Mouse (Mus musculus) thymus, postnatal 0 days (tissue): Measurements from ENCODE around the gene Cobl. TPM values are rescaled to one million over a fixed set of nuclear protein-coding genes. Genes with fewer than 3 reads are reported as not detected.
A peak's percentile ranks its signal among the peaks of the same experiment; 100 is the strongest.

ENCODE experiments used
- DNase-seq: peaks from one replicate; pipeline ENCODE4 v3.0.0-alpha.2; 2015; ENCODE audit warnings: low spot score
- polyA plus RNA-seq: library from polyadenylated mRNA; unstranded; fragments of >200 nt; fragmentation: Nextera tagmentation; extraction: Ambion mirVana; gene quantifications from 2 replicates; pipeline ENCODE4 v1.2.1, GENCODE M21; 2015

Cobl gene
- polyA plus RNA-seq, 1 experiment from 2014 or later: 3.4 TPM

- DNase-seq: no peak
Measured at GRCm38 (mm10) chr11:12384826-12385225, 79.9 kb downstream of the Cobl start.

GRCm38 (mm10) chr11:12382991-12383390, 81.8 kb downstream of the Cobl start:
- no peak for DNase-seq

- DNase-seq: no peak
Measured at GRCm38 (mm10) chr11:12381096-12381495, 83.7 kb downstream of the Cobl start.

GRCm38 (mm10) chr11:12376628-12377027, 88.1 kb downstream of the Cobl start:
- no peak for DNase-seq

- peak; percentile 3 for DNase-seq
Measured at GRCm38 (mm10) chr11:12373106-12374098, 91.4 kb downstream of the Cobl start.

GRCm38 (mm10) chr11:12370957-12371356, 93.8 kb downstream of the Cobl start:
- no peak for DNase-seq

GRCm38 (mm10) chr11:12367426-12368178, 97.2 kb downstream of the Cobl start:
- DNase-seq: no peak

- DNase-seq: no peak
Measured at GRCm38 (mm10) chr11:12359336-12360000, 105.3 kb downstream of the Cobl start.

- no peak for DNase-seq
Measured at GRCm38 (mm10) chr11:12358602-12359001, 106.2 kb downstream of the Cobl start.

- DNase-seq: no peak
Measured at GRCm38 (mm10) chr11:12355681-12356080, 109.1 kb downstream of the Cobl start.

- DNase-seq: no peak
Measured at GRCm38 (mm10) chr11:12350986-12351546, 113.7 kb downstream of the Cobl start.

GRCm38 (mm10) chr11:12350086-12350485, 114.7 kb downstream of the Cobl start:
- no peak for DNase-seq

- no peak for DNase-seq
Measured at GRCm38 (mm10) chr11:12346486-12346885, 118.3 kb downstream of the Cobl start.

- no peak for DNase-seq
Measured at GRCm38 (mm10) chr11:12343686-12344085, 121.1 kb downstream of the Cobl start.

- no peak for DNase-seq
Measured at GRCm38 (mm10) chr11:12340697-12341096, 124.1 kb downstream of the Cobl start.

GRCm38 (mm10) chr11:12336145-12336544, 128.6 kb downstream of the Cobl start:
- no peak for DNase-seq

- DNase-seq: no peak
Measured at GRCm38 (mm10) chr11:12331997-12332396, 132.8 kb downstream of the Cobl start.

GRCm38 (mm10) chr11:12321445-12321844, 143.3 kb downstream of the Cobl start:
- DNase-seq: no peak

GRCm38 (mm10) chr11:12319318-12319717, 145.4 kb downstream of the Cobl start:
- no peak for DNase-seq

GRCm38 (mm10) chr11:12315670-12316069, 149.1 kb downstream of the Cobl start:
- DNase-seq: no peak
